In genomic region chr4:129695815-129696157, GRCm38 (mm10) we compare ENCODE assay signal across 8 mouse cellular contexts. TPM values are rescaled to one million over a fixed set of nuclear protein-coding genes. Genes with fewer than 3 reads are reported as not detected.
A peak's percentile ranks its signal among the peaks of the same experiment; 100 is the strongest.
DNase-seq lines count a peak whose midpoint lies in the region; ATAC-seq and TF ChIP-seq lines count a peak whose summit lies in the region.

No protein-coding gene starts in this region.

- H3K4me3 ChIP-seq in gastrocnemius, adult 2 months: peak overlapping the region; percentile 96
- peak overlapping the region; percentile 57 for H3K4me3 ChIP-seq in C2C12 (ENCODE audit: insufficient read depth, poor library complexity, severe bottlenecking)
- peak overlapping the region; percentile 64 for H3K4me3 ChIP-seq in forebrain, embryonic 14.5 days (ENCODE audit: low read depth, low read length)
- peak overlapping the region; percentile 80 for H3K4me3 ChIP-seq in liver, embryonic 15.5 days (replicated peaks)

- DNase-seq in gastrocnemius, adult 2 months: no peak
- DNase-seq in gastrocnemius, postnatal 36 days: no peak
- DNase-seq in forebrain, embryonic 14.5 days (ENCODE audit: low spot score): no peak
- no peak for DNase-seq in left cerebral cortex, adult 18-20 months (ENCODE audit: low spot score in 2 of 2)
- no peak for DNase-seq in right cerebral cortex, postnatal 36 days (ENCODE audit: low spot score in 2 of 2)
- no peak for DNase-seq in embryo, embryonic 10 days (ENCODE audit: low spot score)

- 28% methylated on average over 6 of the region's 6 CpGs for WGBS in forebrain, embryonic 14.5 days
- WGBS in liver, embryonic 15.5 days (ENCODE audit: insufficient replicate concordance): 17% methylated on average over 6 of the region's 6 CpGs

- H3ac ChIP-seq in C2C12 (ENCODE audit: control insufficient read depth, insufficient read length, low read depth): peak overlapping the region; percentile 14

- H3K27me3 ChIP-seq in C2C12 (ENCODE audit: control insufficient read depth, insufficient read depth, insufficient read length): no peaks in the 10 kb centered on the region
- H3K27me3 ChIP-seq in forebrain, embryonic 14.5 days (replicated peaks; ENCODE audit: control insufficient read depth, insufficient read depth, low read length): no peaks in the 10 kb centered on the region
- H3K27me3 ChIP-seq in liver, embryonic 15.5 days: no peaks in the 10 kb centered on the region

- H3K79me3 ChIP-seq in C2C12 (ENCODE audit: low read depth): peaks cover 3% of the 10 kb centered on the region

- ATAC-seq in forebrain, embryonic 14.5 days: no peak
- 0 out of 2 replicates have a peak, but pooled peaks have one; percentile 3 for ATAC-seq in liver, embryonic 15.5 days (ENCODE audit: insufficient read depth)

- intact Hi-C loops in gastrocnemius, adult 2 months (cut with DNase I): loop anchor here (2.0 kb wide), 1 partner anchor 23 kb away; the partner anchor contains the start of gene Kpna6
- intact Hi-C loops in gastrocnemius, postnatal 36 days (cut with DNase I): no loop called here

- H3K27ac ChIP-seq in gastrocnemius, adult 2 months: peak overlapping the region; percentile 97
- peak overlapping the region; percentile 96 for H3K27ac ChIP-seq in forebrain, embryonic 14.5 days (ENCODE audit: low read depth, low read length)
- peak overlapping the region; percentile 77 for H3K27ac ChIP-seq in liver, embryonic 15.5 days (replicated peaks)

- H3K4me1 ChIP-seq in forebrain, embryonic 14.5 days (ENCODE audit: control insufficient read depth, insufficient read depth, low read length): peaks cover 13% of the 10 kb centered on the region
- H3K4me1 ChIP-seq in liver, embryonic 15.5 days (replicated peaks): peaks cover 19% of the 10 kb centered on the region

- H3K9ac ChIP-seq in forebrain, embryonic 14.5 days (ENCODE audit: low read length): peak overlapping the region; percentile 84
- H3K9ac ChIP-seq in liver, embryonic 15.5 days: peak overlapping the region; percentile 71

- peaks cover 10% of the 10 kb centered on the region for H3K36me3 ChIP-seq in C2C12 (ENCODE audit: control insufficient read depth, insufficient read depth)
- peaks cover 34% of the 10 kb centered on the region for H3K36me3 ChIP-seq in forebrain, embryonic 14.5 days (ENCODE audit: control insufficient read depth, insufficient read depth, low read length)
- peaks cover 17% of the 10 kb centered on the region for H3K36me3 ChIP-seq in liver, embryonic 15.5 days (replicated peaks)

- H3K9me3 ChIP-seq in forebrain, embryonic 14.5 days (replicated peaks; ENCODE audit: control insufficient read depth, low read length): no peaks in the 10 kb centered on the region
- no peaks in the 10 kb centered on the region for H3K9me3 ChIP-seq in liver, embryonic 15.5 days (replicated peaks)

- H3K79me2 ChIP-seq in C2C12 (ENCODE audit: control insufficient read depth, insufficient read depth): peaks cover 17% of the 10 kb centered on the region

- H3K4me2 ChIP-seq in forebrain, embryonic 14.5 days (ENCODE audit: low read length): peak overlapping the region; percentile 63
- peak overlapping the region; percentile 93 for H3K4me2 ChIP-seq in liver, embryonic 15.5 days

- TF ChIP-seq CTCF in gastrocnemius, adult 2 months (IDR thresholded peaks at IDR 0.05): no peak
- no peak for TF ChIP-seq CTCF in C2C12 (IDR thresholded peaks at IDR 0.05; ENCODE audit: control insufficient read depth, insufficient read depth, insufficient read length)

TF ChIP-seq in C2C12, 6 proteins besides CTCF, POLR2A, EP300 and RAD21:
- no peak for TF ChIP-seq MAX (IDR thresholded peaks at IDR 0.05)
- TF ChIP-seq CEBPB (IDR thresholded peaks at IDR 0.05; ENCODE audit: low read depth): no peak
- no peak for TF ChIP-seq USF1 (IDR thresholded peaks at IDR 0.05; ENCODE audit: low read depth)
- no peak for TF ChIP-seq FOSL1 (IDR thresholded peaks at IDR 0.05; ENCODE audit: insufficient read depth, low read length, poor library complexity, severe bottlenecking)
- no peak for TF ChIP-seq MYOG (IDR thresholded peaks at IDR 0.05; ENCODE audit: control insufficient read depth, extremely low read depth, insufficient read length)
- TF ChIP-seq MYOD1 (IDR thresholded peaks at IDR 0.05; ENCODE audit: control insufficient read depth, insufficient read length, low read depth): no peak

RNA-seq across cellular contexts. Expression of gene Tmem39b, which starts 0.9 kb away (rescaled TPM):
- 1 to 10 TPM; 3.1 to 4.4 TPM for total RNA-seq in gastrocnemius, adult 2 months (2021)
- total RNA-seq in gastrocnemius, postnatal 36 days (2021): 1 to 10 TPM; 2.5 to 3.3 TPM
- polyA plus RNA-seq in C2C12 (2012; fragmentation: generic; extraction: Trizol): 17.0 TPM
- polyA plus RNA-seq in forebrain, embryonic 14.5 days (2014; fragmentation: Nextera tagmentation; extraction: Ambion mirVana): 42.0 and 47.4 TPM in 2 replicates
- polyA plus RNA-seq in liver, embryonic 15.5 days (2015; fragmentation: Nextera tagmentation; extraction: Ambion mirVana): 2.5 and 3.5 TPM in 2 replicates
- 10 to 100 TPM; 14.5 to 14.9 TPM for total RNA-seq in left cerebral cortex, adult 18-20 months (2021)

RNA-seq across cellular contexts. Expression of gene Kpna6, which starts 23.2 kb away (rescaled TPM):
- total RNA-seq in gastrocnemius, adult 2 months (2021): 10 to 100 TPM; 80.9 to 85.9 TPM
- 10 to 100 TPM; 64.5 to 67.4 TPM for total RNA-seq in gastrocnemius, postnatal 36 days (2021)
- polyA plus RNA-seq in C2C12 (2012; fragmentation: generic; extraction: Trizol): 23.9 TPM
- 16.5 TPM in 2 replicates for polyA plus RNA-seq in forebrain, embryonic 14.5 days (2014; fragmentation: Nextera tagmentation; extraction: Ambion mirVana)
- polyA plus RNA-seq in liver, embryonic 15.5 days (2015; fragmentation: Nextera tagmentation; extraction: Ambion mirVana): 6.0 and 6.8 TPM in 2 replicates
- total RNA-seq in left cerebral cortex, adult 18-20 months (2021): 10 to 100 TPM; 91.4 to 93.4 TPM

RNA-seq across cellular contexts. Expression of gene Khdrbs1, which starts 46.3 kb away (rescaled TPM):
- total RNA-seq in gastrocnemius, adult 2 months (2021): 10 to 100 TPM; 24.3 to 27.0 TPM
- 10 to 100 TPM; 20.2 to 26.5 TPM for total RNA-seq in gastrocnemius, postnatal 36 days (2021)
- 61.6 TPM for polyA plus RNA-seq in C2C12 (2012; fragmentation: generic; extraction: Trizol)
- 133 and 136 TPM in 2 replicates for polyA plus RNA-seq in forebrain, embryonic 14.5 days (2014; fragmentation: Nextera tagmentation; extraction: Ambion mirVana)
- polyA plus RNA-seq in liver, embryonic 15.5 days (2015; fragmentation: Nextera tagmentation; extraction: Ambion mirVana): 25.7 and 26.1 TPM in 2 replicates
- 10 to 100 TPM; 92.3 to 98.4 TPM for total RNA-seq in left cerebral cortex, adult 18-20 months (2021)

RNA-seq across cellular contexts. Expression of gene Txlna, which starts 54.9 kb away (rescaled TPM):
- 10 to 100 TPM; 19.7 to 21.1 TPM for total RNA-seq in gastrocnemius, adult 2 months (2021)
- total RNA-seq in gastrocnemius, postnatal 36 days (2021): 10 to 100 TPM; 15.2 to 17.2 TPM
- 43.0 TPM for polyA plus RNA-seq in C2C12 (2012; fragmentation: generic; extraction: Trizol)
- 65.4 and 71.6 TPM in 2 replicates for polyA plus RNA-seq in forebrain, embryonic 14.5 days (2014; fragmentation: Nextera tagmentation; extraction: Ambion mirVana)
- polyA plus RNA-seq in liver, embryonic 15.5 days (2015; fragmentation: Nextera tagmentation; extraction: Ambion mirVana): 23.0 and 26.7 TPM in 2 replicates
- total RNA-seq in left cerebral cortex, adult 18-20 months (2021): 10 to 100 TPM; 41.2 to 42.4 TPM
